Mouse (Mus musculus): ENCODE data around the gene Rtn4.
A peak's percentile ranks its signal among the peaks of the same experiment; 100 is the strongest.

Rtn4 gene

GRCm38 (mm10) chr11:29762768-29763167, 70.0 kb downstream of the Rtn4 start:
- DNase-seq (ENCODE audit: low spot score in 2 of 2): no peak

- DNase-seq (ENCODE audit: low spot score in 2 of 2): no peak
Observed at GRCm38 (mm10) chr11:29765063-29765462, 72.3 kb downstream of the Rtn4 start.

- no peak for DNase-seq (ENCODE audit: low spot score in 2 of 2)
Observed at GRCm38 (mm10) chr11:29766313-29766982, 73.7 kb downstream of the Rtn4 start.

GRCm38 (mm10) chr11:29768523-29768922, 75.8 kb downstream of the Rtn4 start:
- no peak for DNase-seq (ENCODE audit: low spot score in 2 of 2)

- DNase-seq (ENCODE audit: low spot score in 2 of 2): no peak
Observed at GRCm38 (mm10) chr11:29770666-29771400, 78.1 kb downstream of the Rtn4 start.

GRCm38 (mm10) chr11:29772279-29772678, 79.5 kb downstream of the Rtn4 start:
- no peak for DNase-seq (ENCODE audit: low spot score in 2 of 2)

- DNase-seq (ENCODE audit: low spot score in 2 of 2): no peak
Observed at GRCm38 (mm10) chr11:29774296-29774695, 81.5 kb downstream of the Rtn4 start.

GRCm38 (mm10) chr11:29774760-29775159, 82.0 kb downstream of the Rtn4 start:
- DNase-seq (ENCODE audit: low spot score in 2 of 2): no peak

- peak; percentile 61 to 73 for DNase-seq (ENCODE audit: low spot score in 2 of 2)
Observed at GRCm38 (mm10) chr11:29777964-29778363, 85.2 kb downstream of the Rtn4 start.

GRCm38 (mm10) chr11:29778936-29779335, 86.2 kb downstream of the Rtn4 start:
- DNase-seq (ENCODE audit: low spot score in 2 of 2): no peak

- no peak for DNase-seq (ENCODE audit: low spot score in 2 of 2)
Observed at GRCm38 (mm10) chr11:29779409-29780026, 86.8 kb downstream of the Rtn4 start.

- no peak for DNase-seq (ENCODE audit: low spot score in 2 of 2)
Observed at GRCm38 (mm10) chr11:29786583-29787219, 94.0 kb downstream of the Rtn4 start.

GRCm38 (mm10) chr11:29787473-29787872, 94.7 kb downstream of the Rtn4 start:
- DNase-seq (ENCODE audit: low spot score in 2 of 2): no peak

- no peak for DNase-seq (ENCODE audit: low spot score in 2 of 2)
Observed at GRCm38 (mm10) chr11:29788499-29788898, 95.8 kb downstream of the Rtn4 start.

- peak; percentile 76 to 85 for DNase-seq (ENCODE audit: low spot score in 2 of 2)
Observed at GRCm38 (mm10) chr11:29788921-29789638, 96.3 kb downstream of the Rtn4 start.

- DNase-seq (ENCODE audit: low spot score in 2 of 2): no peak
Observed at GRCm38 (mm10) chr11:29790796-29791195, 98.0 kb downstream of the Rtn4 start.
